Mouse (Mus musculus) CH12F3 (cell line): ENCODE measurements around the gene BC030867.

Source experiments
- in situ Hi-C: fragments of 300-500 bp; cut with MboI; formaldehyde crosslinking; loops from 2 replicates; pipeline ENCODE4 v1.14.3; 2020; ENCODE audit warnings: low sequenced_read_pairs

Gene BC030867

DNA sequence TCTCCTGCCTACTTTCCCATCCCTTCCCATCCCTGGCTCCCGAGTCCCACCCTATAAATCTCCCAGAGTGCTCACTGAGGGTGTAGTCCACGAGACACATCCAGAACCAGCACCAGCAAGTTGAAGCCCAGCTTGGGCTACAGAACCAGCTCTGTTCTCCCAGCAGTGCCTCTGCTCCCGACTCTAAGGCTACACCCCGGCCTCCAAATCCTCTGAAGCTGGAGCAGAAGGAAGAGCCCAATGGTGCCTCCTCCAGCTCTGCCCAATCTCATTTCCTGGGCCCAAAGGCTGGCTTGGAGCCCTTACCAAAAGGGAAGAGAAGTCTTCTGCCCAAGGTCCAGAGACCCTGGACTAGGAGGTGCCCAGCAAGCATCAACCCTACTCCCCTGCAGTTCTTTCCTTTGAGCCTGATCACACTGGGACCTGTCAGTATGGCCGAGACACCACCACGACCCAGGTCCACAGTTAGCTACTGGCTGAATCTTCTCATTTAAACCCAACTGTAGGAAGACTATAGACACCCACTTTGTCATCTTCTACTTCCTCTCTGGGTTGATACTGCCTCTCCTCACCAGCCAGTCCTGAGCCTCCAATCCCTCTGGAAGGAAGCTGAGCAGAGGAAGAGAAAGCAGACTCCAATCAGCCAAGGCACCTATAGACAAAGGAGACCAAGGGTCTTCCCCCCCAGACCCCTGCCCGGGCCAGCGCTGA lies 27.3 kb upstream of the BC030867 start:
- in situ Hi-C loops = no loop called here

- in situ Hi-C loops = no loop called here
Measured at GRCm38 (mm10) chr11:102221954-102222351, 26.7 kb upstream of the BC030867 start.

DNA sequence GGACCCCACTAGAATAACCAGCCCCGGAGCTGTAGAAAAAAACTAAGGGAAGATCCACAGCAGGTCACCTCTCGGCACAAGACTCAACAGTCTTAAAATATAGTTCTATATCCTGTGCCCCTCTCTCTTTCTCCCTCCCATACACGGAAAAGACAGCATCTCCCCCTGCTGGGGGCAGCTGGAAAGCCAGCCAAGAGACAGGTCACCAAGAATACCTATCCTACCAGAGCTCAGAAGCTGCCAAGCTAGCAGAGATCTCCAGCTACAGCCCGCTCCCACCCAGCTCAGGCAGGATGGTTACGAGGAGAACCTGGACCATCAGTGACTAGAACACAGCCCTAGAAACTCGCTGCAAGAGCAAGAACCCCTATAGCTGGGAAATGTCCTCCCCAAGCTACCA lies 25.5 kb upstream of the BC030867 start:
- in situ Hi-C loops = no loop called here

DNA sequence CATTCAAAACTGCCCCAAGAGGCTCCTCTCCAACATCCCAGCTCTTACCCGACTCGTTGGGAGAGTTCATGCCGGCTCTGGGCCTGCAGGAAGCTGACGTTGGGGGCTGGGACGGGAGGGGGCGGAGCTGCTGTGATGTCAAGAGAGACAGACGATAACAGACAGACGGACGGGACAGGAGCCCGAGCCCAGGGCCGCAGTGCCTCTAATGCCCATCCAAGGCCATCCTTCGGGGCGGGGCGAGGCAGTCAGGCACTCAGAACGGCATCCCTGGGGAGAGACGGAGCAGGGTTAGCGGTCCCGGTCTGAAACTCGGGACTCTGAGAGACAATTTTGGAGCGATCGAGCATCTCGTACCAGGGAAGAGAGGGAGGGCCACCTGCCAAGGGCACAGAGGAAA lies 24.0 kb upstream of the BC030867 start:
- in situ Hi-C loops = no loop called here

- in situ Hi-C loops = no loop called here
Measured at GRCm38 (mm10) chr11:102225221-102225620, 23.5 kb upstream of the BC030867 start.

- in situ Hi-C loops = no loop called here
Measured at GRCm38 (mm10) chr11:102226067-102226978, 22.4 kb upstream of the BC030867 start.

DNA sequence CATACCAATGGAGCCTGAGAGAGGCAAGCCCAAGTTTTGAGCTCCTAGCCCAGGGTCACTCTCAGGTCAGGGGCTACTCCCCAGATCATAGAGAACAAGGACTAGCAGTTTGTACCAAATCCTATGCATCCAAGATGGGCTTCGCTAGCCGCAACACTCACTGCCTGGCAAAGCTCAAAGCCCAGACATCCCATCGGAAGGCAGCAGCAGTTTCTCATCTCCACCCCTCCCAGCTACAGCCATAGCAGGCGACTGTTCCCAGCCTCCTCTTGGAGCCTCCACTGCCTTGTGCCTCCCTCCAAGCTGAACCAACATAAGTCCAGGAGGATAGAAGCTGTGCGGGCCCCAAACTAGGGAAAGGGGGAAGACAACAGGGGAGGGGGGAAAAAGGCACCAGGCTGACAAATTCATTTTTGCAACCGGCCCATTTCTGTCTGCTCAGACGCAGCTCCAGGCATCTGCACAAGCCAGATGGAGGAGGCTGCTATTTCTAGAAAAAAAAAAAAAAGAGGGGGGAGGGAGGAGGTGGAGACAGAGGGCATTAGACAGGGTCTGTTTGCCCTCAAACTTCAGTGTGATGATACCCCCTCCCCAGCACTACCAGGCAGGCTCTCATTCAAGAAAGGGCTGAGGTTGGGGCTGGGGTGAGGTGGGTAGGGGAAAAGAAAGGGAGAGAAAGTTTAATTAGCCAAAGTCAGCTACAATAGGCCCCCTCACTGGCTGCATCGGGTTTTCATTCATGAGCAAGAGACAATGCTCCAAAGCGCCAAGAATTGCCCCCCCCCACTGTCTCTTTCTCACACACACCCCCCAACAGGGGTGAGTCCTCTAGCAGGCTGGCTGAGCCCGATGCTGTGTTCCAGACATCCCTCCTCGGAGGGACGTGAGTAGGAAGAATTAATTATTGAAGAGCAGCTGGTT lies 21.2 kb upstream of the BC030867 start:
- in situ Hi-C loops = no loop called here

DNA sequence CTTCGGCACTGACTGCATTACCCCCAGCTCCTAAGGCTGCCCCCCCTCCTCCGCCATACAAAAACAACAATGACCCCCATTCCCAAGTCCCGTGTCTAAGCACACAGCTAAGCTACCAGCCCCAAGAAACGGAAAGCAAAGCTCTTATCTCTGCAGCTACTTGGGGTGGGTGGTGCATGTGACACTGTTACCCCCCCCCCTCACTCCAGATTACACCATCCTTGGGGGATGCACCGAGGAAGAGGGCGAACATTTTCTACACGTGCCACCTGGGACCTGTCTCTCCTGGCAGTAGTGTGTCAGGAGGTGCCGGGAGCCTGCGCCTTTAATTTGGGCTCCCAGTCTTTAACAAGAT lies 20.5 kb upstream of the BC030867 start:
- in situ Hi-C loops = no loop called here

DNA sequence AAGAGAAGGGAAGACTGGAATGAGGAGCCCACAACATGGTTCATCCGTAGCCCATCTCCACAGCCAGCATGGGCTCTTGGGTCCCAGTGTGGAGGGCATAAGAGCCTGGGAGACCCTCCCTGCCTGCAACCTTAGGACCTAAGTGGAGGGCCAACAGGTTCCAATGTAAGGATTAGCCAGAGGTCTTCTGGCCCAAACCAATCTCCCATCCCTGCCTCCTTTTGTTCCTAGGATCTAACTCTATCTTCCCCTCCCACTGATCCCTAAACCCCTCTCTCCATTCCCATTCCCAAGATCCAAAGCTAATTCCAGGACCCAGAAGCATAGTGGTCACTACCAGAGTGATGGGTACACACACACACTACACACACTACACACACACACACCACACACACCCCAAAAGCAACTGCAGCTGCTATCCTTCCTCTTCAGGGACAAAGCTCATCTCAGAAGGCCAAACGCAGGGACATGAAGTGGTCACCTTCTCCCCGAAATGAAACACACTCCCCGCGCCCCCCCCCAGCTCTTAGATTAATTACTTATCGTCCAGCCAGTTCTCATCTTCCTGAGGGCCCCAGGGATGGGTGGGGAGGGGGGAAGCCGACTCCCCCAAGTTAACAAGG lies 19.9 kb upstream of the BC030867 start:
- in situ Hi-C loops = no loop called here

DNA sequence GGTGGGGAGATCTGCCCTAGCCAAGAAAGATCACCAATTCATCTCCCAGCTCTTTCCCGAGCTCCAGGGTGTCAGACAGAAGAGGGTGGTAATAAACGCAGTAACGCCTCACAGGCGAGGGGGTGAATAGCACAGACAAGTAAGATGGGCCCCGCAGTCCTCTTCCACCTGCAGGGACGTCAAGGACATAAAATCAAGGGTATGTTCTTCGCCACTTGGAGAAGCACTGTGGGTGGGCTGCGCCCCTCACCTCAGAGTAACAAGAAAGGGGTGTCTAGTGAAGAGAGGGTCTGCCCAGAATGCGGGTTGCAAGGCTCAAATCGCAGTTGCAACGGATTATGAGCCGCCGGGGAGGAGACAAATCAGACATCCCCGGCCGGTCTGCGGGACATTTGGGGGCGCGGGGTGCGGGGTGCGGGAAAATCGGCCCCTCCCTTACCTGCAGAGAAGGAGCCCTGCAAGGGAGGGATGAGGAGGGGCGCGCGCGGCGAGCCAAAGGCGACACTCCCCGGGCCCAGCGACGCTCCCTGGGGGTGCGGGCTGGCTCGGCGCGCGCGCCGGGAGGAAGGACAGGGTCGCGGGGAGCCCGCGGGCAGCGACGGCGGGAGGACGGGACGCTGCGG lies 19.2 kb upstream of the BC030867 start:
- in situ Hi-C loops = no loop called here

- in situ Hi-C loops = no loop called here
Measured at GRCm38 (mm10) chr11:102230006-102230741, 18.5 kb upstream of the BC030867 start, which contains the start of gene Hdac5. Gene Hdac5 (minus strand): TSS chr11:102230166.

DNA sequence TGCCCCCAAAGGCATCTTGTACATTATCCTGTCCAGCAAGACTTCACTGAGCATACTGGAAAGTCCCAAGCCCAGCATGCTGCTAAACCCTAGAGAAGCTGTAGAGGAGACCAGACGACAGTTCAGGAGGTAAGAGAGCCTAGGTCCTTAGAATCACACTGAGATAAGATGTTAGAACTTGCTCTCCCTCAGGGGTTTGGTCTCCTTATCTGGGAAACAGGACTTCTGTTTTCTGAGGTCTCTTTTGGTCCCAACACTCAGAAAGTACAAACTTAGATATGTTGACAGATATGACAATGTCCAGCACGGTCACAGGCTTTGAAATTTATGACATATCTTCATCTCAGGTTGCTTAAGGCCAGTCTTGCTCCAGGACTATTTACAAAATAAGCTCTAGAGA lies 12.7 kb upstream of the BC030867 start:
- in situ Hi-C loops = no loop called here

GRCm38 (mm10) chr11:102240636-102241035 lies 8.0 kb upstream of the BC030867 start:
- in situ Hi-C loops = no loop called here

- in situ Hi-C loops = no loop called here
Measured at GRCm38 (mm10) chr11:102241246-102241645, 7.4 kb upstream of the BC030867 start.

- in situ Hi-C loops = no loop called here
Measured at GRCm38 (mm10) chr11:102241874-102242273, 6.8 kb upstream of the BC030867 start.

DNA sequence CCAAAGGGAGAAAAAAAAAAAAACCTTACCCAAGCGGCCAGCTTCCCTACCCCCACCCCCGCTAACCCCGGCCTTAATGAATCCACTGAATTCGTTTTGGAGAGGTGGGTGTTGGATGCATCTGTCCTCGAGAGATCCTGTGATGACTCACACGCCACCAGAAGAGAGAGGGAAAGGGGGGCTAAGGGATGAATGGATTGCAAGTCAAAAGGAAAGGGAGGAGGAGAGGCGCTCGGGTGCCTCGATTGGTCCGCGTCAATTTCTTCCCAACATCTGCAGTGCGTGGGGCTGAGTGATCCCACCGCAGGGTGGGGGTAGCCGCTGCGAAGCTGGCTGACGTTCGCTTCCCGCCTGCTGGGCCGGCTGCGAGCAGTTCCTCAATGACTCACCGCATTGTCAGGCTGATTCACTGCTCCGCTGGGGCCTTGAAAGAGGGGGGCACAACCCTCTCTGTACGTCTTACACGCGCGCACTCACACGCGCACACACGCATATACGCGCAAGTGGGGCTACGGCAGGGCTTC lies 3.7 kb upstream of the BC030867 start:
- in situ Hi-C loops = no loop called here

- in situ Hi-C loops = no loop called here
Measured at GRCm38 (mm10) chr11:102245581-102246272, 3.0 kb upstream of the BC030867 start.

DNA sequence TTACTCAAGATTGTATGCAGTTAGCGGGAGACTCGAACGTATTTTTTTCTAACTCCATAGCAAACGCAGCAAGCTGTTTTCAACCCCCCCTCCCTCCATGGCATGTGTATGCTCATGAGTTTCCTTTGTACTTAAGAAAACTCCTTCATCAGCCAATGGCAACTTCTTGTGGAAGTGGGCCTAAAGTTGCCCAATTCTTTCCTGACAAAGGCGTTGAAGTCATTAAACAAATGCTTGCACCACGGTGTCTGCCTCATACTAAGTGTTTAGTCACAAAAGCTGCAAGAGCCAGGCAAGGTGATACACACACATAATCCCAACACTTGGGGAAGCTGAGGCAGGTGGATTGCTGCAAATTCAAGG lies 2.4 kb upstream of the BC030867 start:
- in situ Hi-C loops = no loop called here

DNA sequence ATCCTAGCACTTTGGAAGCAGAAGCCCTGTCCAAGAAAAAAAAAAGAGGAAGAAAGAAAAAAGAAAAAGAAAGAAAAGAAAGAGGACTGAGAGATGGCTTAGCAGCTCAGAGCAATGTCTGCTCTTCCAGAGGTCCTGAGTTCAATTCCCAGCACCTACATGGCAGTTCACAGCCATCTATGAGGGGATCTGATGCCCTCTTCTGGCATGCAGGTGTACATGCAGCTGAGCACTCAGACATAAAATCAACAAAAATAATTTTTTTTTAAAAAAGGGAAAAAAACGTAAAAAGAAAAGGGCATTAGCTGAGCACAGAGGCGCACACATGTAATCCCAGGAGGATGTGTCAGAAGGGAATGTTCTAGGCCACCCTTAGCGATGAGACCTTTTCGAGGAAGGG lies 1.8 kb upstream of the BC030867 start:
- in situ Hi-C loops = no loop called here
